Mouse (Mus musculus) macrophage (primary cell): ENCODE data around the gene Fads2. TPM values are rescaled to one million over a fixed set of nuclear protein-coding genes. Genes with fewer than 3 reads are reported as not detected.

Experiments
- H3K27ac ChIP-seq: fragments of 350-480 bp; formaldehyde crosslinking; 2 replicates; pipeline ENCODE4 v1.9.0; 2021
- H3K36me3 ChIP-seq: fragments of 350-480 bp; formaldehyde crosslinking; 2 replicates; pipeline ENCODE4 v1.9.0; 2021; ENCODE audit errors: inconsistent target
- H3K4me3 ChIP-seq: fragments of 350-480 bp; formaldehyde crosslinking; 2 replicates; pipeline ENCODE4 v1.9.0; 2021; ENCODE audit errors: inconsistent target
- H3K79me2 ChIP-seq: fragments of 350-480 bp; formaldehyde crosslinking; 2 replicates; pipeline ENCODE4 v1.9.0; 2021; ENCODE audit errors: inconsistent target
- WGBS: methylation state at CpG from one replicate; pipeline ENCODE4 v1.1.7; 2026; ENCODE audit warnings: inconsistent platforms; ENCODE audit not compliant: missing documents; 5-methylcytosine and 5-hydroxymethylcytosine counted together
- polyA plus RNA-seq: library from polyadenylated mRNA; stranded (reverse); fragments of 250-400 nt; gene quantifications from 3 replicates; pipeline ENCODE4 v1.2.4, GENCODE M21; 2018; ENCODE audit warnings: inconsistent platforms

Gene Fads2
- polyA plus RNA-seq, 1 experiment from 2014 or later, result 3.4 TPM

GRCm38 (mm10) chr19:10034785-10035447 is 66.6 kb downstream of the Fads2 start:
- H3K4me3 ChIP-seq, result no peak overlapping the region
- WGBS, result 79% methylated on average over 8 of the region's 8 CpGs
- no peaks in the 10 kb centered on the region; the same call in 1 of the 2 replicates for H3K79me2 ChIP-seq
- no peak overlapping the region for H3K27ac ChIP-seq
- H3K36me3 ChIP-seq, result peaks cover 87% of the 10 kb centered on the region

GRCm38 (mm10) chr19:10034356-10034755 is 67.2 kb downstream of the Fads2 start:
- Histone ChIP-seq H3K4me3 (no peak overlapping the region), H3K79me2 (peaks cover 3% of the 10 kb centered on the region; the same call in 1 of the 2 replicates), H3K36me3 (peaks cover 92% of the 10 kb centered on the region), H3K27ac (no peak overlapping the region)
- WGBS, result 92% methylated on average over 5 of the region's 5 CpGs

GRCm38 (mm10) chr19:10033211-10033973 is 68.2 kb downstream of the Fads2 start:
- no peak overlapping the region for H3K4me3 ChIP-seq
- peaks cover 13% of the 10 kb centered on the region; the same call in 1 of the 2 replicates for H3K79me2 ChIP-seq
- WGBS, result 56% methylated on average over 8 of the region's 8 CpGs
- H3K27ac ChIP-seq, result no peak overlapping the region
- peaks cover 94% of the 10 kb centered on the region for H3K36me3 ChIP-seq

GRCm38 (mm10) chr19:10029746-10030145 is 71.8 kb downstream of the Fads2 start:
- 100% methylated on average over 2 of the region's 2 CpGs for WGBS
- Histone ChIP-seq H3K79me2 (peaks cover 46% of the 10 kb centered on the region), H3K27ac (no peak overlapping the region), H3K4me3 (no peak overlapping the region), H3K36me3 (peaks cover 80% of the 10 kb centered on the region)

- H3K36me3 ChIP-seq, result peaks cover 39% of the 10 kb centered on the region
- H3K27ac ChIP-seq, result peak overlapping the region; percentile 100
- H3K79me2 ChIP-seq, result peaks cover 86% of the 10 kb centered on the region
- H3K4me3 ChIP-seq, result peak overlapping the region; percentile 15; the same call in 1 of the 2 replicates
- 18% methylated on average over 8 of the region's 8 CpGs for WGBS
Measured at GRCm38 (mm10) chr19:10025169-10025875, 76.2 kb downstream of the Fads2 start.

GRCm38 (mm10) chr19:10023304-10023758 is 78.2 kb downstream of the Fads2 start:
- Histone ChIP-seq H3K27ac (peak overlapping the region; percentile 100), H3K4me3 (no peak overlapping the region), H3K36me3 (peaks cover 19% of the 10 kb centered on the region; the same call in 1 of the 2 replicates), H3K79me2 (peaks cover 92% of the 10 kb centered on the region)
- WGBS, result 14% methylated on average over 9 of the region's 9 CpGs

- WGBS, result 16% methylated on average over 5 of the region's 5 CpGs
- Histone ChIP-seq H3K36me3 (peaks cover 12% of the 10 kb centered on the region; the same call in 1 of the 2 replicates), H3K4me3 (peak overlapping the region; percentile 97; the same call in 1 of the 2 replicates), H3K79me2 (peaks cover 88% of the 10 kb centered on the region), H3K27ac (peak overlapping the region; percentile 100)
Measured at GRCm38 (mm10) chr19:10022414-10023303, 78.9 kb downstream of the Fads2 start.

- H3K27ac ChIP-seq, result peak overlapping the region; percentile 100
- peaks cover 81% of the 10 kb centered on the region for H3K79me2 ChIP-seq
- 6% methylated on average over 2 of the region's 2 CpGs for WGBS
- H3K36me3 ChIP-seq, result peaks cover 5% of the 10 kb centered on the region; the same call in 1 of the 2 replicates
- H3K4me3 ChIP-seq, result peak overlapping the region; percentile 97; the same call in 1 of the 2 replicates
Measured at GRCm38 (mm10) chr19:10021981-10022380, 79.6 kb downstream of the Fads2 start.

GRCm38 (mm10) chr19:10019214-10019760 is 82.3 kb downstream of the Fads2 start:
- 87% methylated on average over 4 of the region's 4 CpGs for WGBS
- Histone ChIP-seq H3K36me3 (no peaks in the 10 kb centered on the region), H3K27ac (peak overlapping the region; percentile 89), H3K4me3 (peak overlapping the region; percentile 97), H3K79me2 (peaks cover 58% of the 10 kb centered on the region)

- Histone ChIP-seq H3K36me3 (no peaks in the 10 kb centered on the region), H3K27ac (peak overlapping the region; percentile 89), H3K4me3 (peak overlapping the region; percentile 97), H3K79me2 (peaks cover 50% of the 10 kb centered on the region)
- 2% methylated on average over 3 of the region's 3 CpGs for WGBS
Measured at GRCm38 (mm10) chr19:10018527-10018818, 83.1 kb downstream of the Fads2 start.

GRCm38 (mm10) chr19:10017637-10018526 is 83.7 kb downstream of the Fads2 start:
- Histone ChIP-seq H3K36me3 (no peaks in the 10 kb centered on the region), H3K27ac (peak overlapping the region; percentile 89)
- WGBS, result 25% methylated on average over 30 of the region's 44 CpGs

GRCm38 (mm10) chr19:10016151-10016550 is 85.4 kb downstream of the Fads2 start:
- 92% methylated on average over 4 of the region's 4 CpGs for WGBS
- H3K4me3 ChIP-seq, result no peak overlapping the region
- H3K79me2 ChIP-seq, result peaks cover 31% of the 10 kb centered on the region
- H3K36me3 ChIP-seq, result no peaks in the 10 kb centered on the region
- H3K27ac ChIP-seq, result no peak overlapping the region

More at GRCm38 (mm10) chr19:10017637-10018526, 83.7 kb downstream of the Fads2 start:
- Histone ChIP-seq H3K4me3 (peak overlapping the region; percentile 97), H3K79me2 (peaks cover 44% of the 10 kb centered on the region)

GRCm38 (mm10) chr19:10015442-10015841 is 86.1 kb downstream of the Fads2 start:
- WGBS, result 92% methylated on average over 4 of the region's 4 CpGs
- Histone ChIP-seq H3K4me3 (no peak overlapping the region), H3K36me3 (no peaks in the 10 kb centered on the region), H3K27ac (no peak overlapping the region), H3K79me2 (peaks cover 24% of the 10 kb centered on the region)
